Mouse (Mus musculus): ENCODE data around the gene Letmd1.

DNA sequence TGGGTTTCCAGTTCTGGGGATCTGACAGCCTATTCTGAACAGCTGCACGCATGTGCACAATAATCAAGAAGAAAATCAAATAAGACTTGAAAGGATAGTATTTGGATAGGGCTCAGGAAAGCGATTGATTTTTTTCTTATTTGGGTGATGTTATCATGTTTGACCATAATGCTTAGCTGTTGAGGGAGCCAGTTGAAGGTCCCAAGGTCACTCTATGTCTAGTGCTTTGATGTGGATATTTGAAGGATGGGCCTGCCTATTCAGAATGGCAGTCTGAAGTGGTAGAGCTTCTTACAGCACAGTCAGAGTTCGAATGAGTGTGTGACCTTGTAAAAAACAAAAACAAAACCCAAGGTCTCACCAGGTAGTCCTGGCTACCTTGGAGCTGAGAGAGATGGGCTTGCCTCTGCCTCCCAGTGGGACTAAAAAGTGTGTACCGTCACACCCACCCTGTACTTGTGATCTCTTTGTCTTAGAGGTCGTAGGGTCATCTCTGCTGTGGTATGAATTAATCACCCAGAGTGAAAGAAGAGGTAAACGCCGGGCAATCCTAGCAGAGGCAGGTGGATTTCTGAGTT lies 5.2 kb downstream of the Letmd1 start:
- TF ChIP-seq EP300 (optimal IDR thresholded peaks at IDR 0.05) = no peak
- no peak for TF ChIP-seq CTCF (IDR thresholded peaks at IDR 0.05; ENCODE audit: low read depth)
